Mouse (Mus musculus) thymus, adult 18-20 months (tissue): ENCODE measurements at regions not wholly inside any gene's neighbourhood (a gene's known extent, or its start where the extent isn't known, plus 50 kb on each side); places are given as distances from the start of the nearest gene placed in this dataset.
"Not testable (repeated sequence)": the region's sequence is repeated elsewhere in the genome, so short reads cannot be mapped to it uniquely, and the experiment has no call there.

Experiments
- DNase-seq, 2 experiments: peaks; one replicate each; pipeline ENCODE4 v3.0.0; 2022; ENCODE audit warnings: mixed read lengths in 2 of 2

GRCm38 (mm10) chr2:84042793-84043192 lies 52.4 kb downstream of the Gm13691 start:
- no peak for DNase-seq

DNA sequence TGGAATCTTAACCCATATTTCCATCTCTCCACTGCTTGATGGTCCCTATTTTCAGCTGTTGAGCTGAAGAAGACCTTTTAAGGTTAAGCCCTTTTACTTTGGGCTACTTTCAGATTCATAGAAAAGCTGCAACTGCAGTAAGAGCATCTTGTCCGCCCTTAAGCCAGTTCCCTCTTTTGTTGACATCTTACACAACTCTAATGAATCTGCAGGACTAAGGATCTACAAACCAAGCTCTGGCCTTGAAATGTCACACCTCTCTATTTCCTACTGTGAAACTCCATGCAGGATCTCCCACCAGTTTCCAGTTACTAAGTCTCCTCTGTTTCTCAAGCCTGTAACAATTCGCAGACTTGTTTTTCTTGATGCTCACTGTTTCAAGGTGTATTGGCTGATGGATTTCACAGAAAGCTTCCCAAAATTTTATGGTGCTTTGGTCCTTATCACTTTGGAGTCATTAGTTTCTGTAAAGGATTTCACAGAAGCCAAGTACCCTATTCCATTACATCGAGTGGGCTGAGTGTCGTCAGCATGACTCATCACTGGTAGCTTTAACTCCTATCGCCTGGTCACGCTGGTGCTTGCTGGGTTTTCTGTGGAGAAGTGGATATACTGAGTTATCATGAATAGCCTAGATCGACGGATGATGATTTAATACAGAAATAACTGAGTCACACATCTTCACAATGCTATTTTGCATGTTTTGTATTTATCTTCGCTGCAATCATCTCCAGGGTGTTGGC lies 58.2 kb downstream of the Gm13691 start:
- no peak for DNase-seq

DNA sequence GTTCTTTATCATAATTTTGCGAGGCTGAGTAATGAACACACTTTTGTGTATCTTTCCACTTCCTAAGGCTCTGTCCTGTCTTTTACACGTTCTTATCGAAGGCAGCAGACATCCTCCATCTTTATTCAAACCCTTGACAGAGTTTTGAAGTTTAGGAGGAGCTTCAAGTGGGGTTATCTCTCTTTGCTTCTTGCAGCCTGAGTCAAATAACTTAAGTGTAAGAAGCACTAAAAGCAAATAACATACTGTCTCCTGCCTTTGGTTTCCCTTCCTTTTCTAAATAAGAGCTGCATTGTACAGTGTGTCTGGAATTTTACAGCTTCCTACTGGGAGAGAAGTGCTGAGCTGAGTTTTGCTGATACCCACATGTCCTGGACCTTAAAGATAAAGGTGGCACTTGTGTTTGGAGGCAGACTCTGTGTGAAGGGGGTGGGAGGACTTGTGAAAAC lies 61.6 kb downstream of the Gm13691 start:
- no peak for DNase-seq

GRCm38 (mm10) chr2:84059246-84059645 lies 68.9 kb downstream of the Gm13691 start:
- DNase-seq = peak in 1 of 2 experiments; percentile 11

GRCm38 (mm10) chr2:84061221-84061620 lies 70.9 kb downstream of the Gm13691 start:
- DNase-seq = no peak

GRCm38 (mm10) chr2:84064371-84064770 lies 74.0 kb downstream of the Gm13691 start:
- no peak for DNase-seq

DNA sequence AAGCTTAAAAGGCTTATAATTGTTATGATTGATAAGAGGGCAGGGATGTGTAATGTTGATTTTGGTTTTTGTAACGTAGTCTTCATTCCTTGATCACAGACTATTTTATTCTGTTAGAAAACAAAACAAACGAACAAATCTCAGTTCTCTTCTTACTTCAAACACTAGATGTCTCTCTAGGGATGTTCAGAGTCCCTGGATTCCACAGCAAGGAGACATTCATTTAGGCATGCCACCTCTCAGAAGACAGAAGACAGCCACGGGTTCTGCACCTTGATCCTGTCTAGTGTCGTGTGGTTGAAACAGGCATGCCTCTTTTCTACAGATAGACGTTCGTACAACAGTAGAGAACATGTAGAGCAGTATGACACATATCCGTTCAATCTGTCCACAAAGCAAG lies 74.7 kb downstream of the Gm13691 start:
- no peak for DNase-seq

- DNase-seq = no peak
Measured at GRCm38 (mm10) chr2:84065749-84066148, 75.4 kb downstream of the Gm13691 start.

DNA sequence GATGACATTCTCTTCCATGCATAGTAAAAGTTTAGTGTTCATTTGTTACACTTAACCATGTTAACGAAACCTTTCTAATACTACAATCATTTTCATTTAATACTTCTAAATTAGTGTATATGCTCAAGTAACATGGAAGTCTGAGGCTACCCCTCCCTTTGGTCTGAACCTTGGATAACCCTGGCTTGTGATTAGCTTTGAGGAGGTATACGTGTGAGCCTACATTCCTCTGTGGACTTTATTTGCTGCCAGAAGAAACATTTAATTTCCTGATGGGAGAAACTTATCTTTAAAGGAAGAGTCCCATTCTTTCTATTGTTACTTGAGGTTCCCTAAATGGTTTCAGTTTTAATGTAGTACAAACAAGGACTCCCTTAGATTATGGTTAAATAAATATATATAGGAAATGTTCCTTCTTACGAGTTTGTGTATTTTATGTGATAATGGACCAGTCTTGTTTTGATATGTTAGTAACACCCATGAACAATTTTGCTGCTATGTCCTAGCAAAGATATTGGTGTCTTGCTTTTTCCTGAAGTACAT lies 75.9 kb downstream of the Gm13691 start:
- DNase-seq = no peak

GRCm38 (mm10) chr2:84066785-84067526 lies 76.6 kb downstream of the Gm13691 start:
- DNase-seq = no peak

DNA sequence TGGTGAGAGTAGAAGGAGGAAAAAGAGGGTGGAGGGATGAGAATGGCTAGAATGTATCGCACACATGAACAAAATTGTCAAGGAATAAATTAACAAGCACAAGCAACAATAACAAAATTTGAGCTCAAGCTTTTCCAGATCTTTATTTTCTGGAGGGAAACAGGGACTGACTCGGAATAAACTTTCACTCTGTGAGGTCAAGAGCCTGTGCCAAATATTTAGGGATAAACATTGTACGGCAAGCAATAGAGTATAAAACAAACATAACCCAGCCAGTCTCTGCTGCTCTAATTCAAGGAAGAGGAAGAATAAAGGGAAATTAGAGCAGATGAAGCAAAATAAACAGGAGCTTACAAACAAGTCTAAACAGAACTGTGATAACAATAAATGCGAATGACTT lies 78.3 kb downstream of the Gm13691 start:
- DNase-seq = no peak

- DNase-seq = not testable (repeated sequence)
Measured at GRCm38 (mm10) chr2:84069411-84069810, 79.1 kb downstream of the Gm13691 start.

DNA sequence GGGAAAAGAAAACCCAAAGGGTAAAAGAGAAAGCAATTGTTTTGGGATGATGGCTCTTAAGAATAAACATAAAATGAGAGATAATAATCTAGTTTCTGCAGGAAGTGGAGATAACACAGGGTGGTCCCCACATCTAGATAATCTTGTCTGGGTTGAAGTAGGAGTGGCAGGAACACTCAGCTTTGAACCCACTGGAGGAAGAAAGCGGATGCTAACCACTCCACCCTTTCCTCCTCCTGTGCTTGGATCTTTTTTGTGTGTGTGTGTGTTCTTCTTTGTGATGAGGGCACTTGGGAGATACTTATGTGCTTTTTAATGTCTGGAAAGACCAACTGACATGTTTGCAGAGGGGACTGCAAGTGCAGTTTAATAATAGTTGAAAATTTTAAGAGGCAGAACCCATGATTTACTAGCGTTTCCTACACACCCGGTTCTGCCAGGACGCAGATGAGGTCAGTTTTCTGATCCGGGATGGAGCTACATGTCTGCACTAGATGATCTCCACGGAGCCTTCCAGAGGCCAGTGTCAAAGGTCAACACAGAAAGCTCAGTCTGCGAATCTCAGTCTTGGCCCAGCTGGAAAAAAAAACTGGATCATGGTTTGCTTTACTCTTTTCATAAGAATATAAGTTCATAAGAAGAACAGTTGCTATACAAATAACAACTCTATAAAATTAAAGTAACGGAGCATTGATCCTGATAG lies 82.7 kb downstream of the Gm13691 start:
- DNase-seq = no peak

- no peak for DNase-seq
Measured at GRCm38 (mm10) chr2:84075944-84076343, 85.6 kb downstream of the Gm13691 start.

DNA sequence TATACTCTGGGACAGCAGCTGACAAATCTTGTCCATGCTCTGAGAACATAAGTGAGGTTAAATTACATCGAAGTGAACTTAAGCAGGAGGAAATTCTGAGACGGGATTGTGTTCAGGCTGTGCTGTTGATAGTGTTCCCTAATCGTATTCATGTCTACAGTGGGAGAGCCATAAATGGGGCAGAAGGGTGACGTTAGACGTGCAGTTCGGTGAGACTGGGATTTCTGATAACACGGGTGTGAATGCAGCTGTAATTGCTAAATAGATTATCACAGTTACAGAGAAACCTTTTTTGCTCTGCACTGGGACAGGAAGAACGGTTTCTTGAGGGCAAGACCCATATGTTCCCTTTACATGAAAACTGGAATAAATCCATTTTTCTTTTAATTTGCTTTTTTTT lies 88.9 kb downstream of the Gm13691 start:
- DNase-seq = no peak

- no peak for DNase-seq
Measured at GRCm38 (mm10) chr2:84080228-84080627, 89.9 kb downstream of the Gm13691 start.

GRCm38 (mm10) chr2:84094751-84095150 lies 104.4 kb downstream of the Gm13691 start:
- DNase-seq = no peak

- DNase-seq = no peak
Measured at GRCm38 (mm10) chr2:84098746-84099145, 108.4 kb downstream of the Gm13691 start.

- no peak for DNase-seq
Measured at GRCm38 (mm10) chr2:84113562-84113961, 123.2 kb downstream of the Gm13691 start.

DNA sequence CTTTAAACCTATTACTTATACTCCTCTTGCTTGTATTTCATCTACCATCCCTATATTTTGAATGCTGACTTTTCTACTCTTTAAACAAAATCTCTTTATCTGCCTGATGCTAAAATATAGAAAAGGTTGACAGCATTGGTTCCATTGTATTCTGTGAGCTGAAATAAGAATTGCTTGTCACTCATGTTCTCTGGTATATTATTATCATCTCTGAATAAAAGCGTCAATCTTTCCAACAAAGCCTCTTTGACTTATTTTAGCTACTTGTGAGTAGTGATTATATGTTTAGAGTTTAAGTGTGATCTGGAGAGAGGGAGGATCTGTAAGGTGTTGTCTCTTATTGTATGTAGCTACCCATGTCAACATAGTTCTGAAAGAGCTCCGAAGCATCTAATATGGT lies 129.5 kb downstream of the Gm13691 start:
- no peak for DNase-seq

DNA sequence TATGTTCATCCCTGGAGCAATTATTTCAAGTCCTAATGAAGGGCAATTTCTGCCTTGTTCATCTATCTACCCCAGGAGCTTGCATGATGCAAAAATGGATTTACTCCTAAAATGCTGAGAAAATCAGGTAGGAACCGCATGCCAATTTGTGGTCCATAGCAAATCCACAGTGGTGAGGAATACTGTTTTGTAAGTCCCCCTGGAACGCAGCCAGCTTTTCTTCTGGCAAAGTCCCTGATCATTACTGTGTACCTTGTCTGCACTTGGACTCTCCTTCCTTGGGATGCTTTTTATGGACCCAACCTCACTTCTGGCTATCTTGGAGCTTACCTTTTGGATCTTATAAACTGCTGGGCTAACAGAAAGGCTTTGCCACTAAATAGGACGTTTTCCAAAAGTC lies 137.2 kb downstream of the Gm13691 start:
- no peak for DNase-seq

GRCm38 (mm10) chr2:84161742-84162141 lies 171.4 kb downstream of the Gm13691 start:
- DNase-seq = no peak

DNA sequence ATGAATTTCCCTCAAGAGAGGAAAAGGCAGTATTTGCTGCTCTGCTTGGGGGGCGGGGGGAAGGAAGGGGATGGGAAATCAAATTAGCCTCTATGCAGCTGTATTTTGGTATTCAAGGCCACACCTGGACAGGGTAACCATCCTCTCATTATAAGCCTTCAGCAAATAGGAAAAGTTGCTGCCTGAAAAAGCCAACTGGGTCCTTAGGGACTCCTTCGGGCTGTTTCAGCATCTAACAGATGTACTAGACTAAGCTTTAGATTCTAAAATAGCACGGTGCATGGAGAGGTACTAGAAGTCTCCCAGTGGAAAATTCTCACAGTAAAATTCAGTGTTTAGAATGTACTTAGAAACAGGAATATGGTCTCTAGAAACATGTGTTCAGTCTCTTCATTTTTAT lies 183.1 kb downstream of the Gm13691 start:
- no peak for DNase-seq
